Mouse (Mus musculus) kidney, embryonic 15.5 days (tissue): ENCODE data around the gene Med9. TPM values are rescaled to one million over a fixed set of nuclear protein-coding genes. Genes with fewer than 3 reads are reported as not detected.
"Not testable (repeated sequence)": the region's sequence is repeated elsewhere in the genome, so short reads cannot be mapped to it uniquely, and the experiment has no call there.

Source experiments
- ATAC-seq: fragments of 200-750 bp; cut with Nextera tagmentation; replicated peaks from 2 replicates; pipeline ENCODE4 v1.8.0; 2017; ENCODE audit warnings: moderate TSS enrichment; ENCODE audit not compliant: low FRiP score
- H3K27ac ChIP-seq: fragments of 300-500 bp; sonication (generic); 2 replicates; pipeline ENCODE4 v1.5.1; 2015; ENCODE audit warnings: mild to moderate bottlenecking, inconsistent platforms
- H3K27me3 ChIP-seq: fragments of 300-500 bp; sonication (generic); 2 replicates; pipeline ENCODE4 v1.6.1; 2015; ENCODE audit warnings: inconsistent platforms
- H3K36me3 ChIP-seq: fragments of 300-500 bp; sonication (generic); 2 replicates; pipeline ENCODE4 v1.6.1; 2015; ENCODE audit warnings: inconsistent platforms
- H3K4me1 ChIP-seq: fragments of 300-500 bp; sonication (generic); 2 replicates; pipeline ENCODE4 v1.6.1; 2015; ENCODE audit warnings: inconsistent platforms
- H3K4me2 ChIP-seq: fragments of 300-500 bp; sonication (generic); 2 replicates; pipeline ENCODE4 v1.6.1; 2015; ENCODE audit warnings: moderate library complexity, mild to moderate bottlenecking, inconsistent platforms
- H3K4me3 ChIP-seq: fragments of 300-500 bp; sonication (generic); replicated peaks from 2 replicates; pipeline ENCODE4 v1.5.1; 2015; ENCODE audit warnings: mild to moderate bottlenecking, inconsistent platforms
- H3K9ac ChIP-seq: fragments of 300-500 bp; sonication (generic); 2 replicates; pipeline ENCODE4 v1.6.1; 2015; ENCODE audit warnings: mild to moderate bottlenecking, inconsistent platforms
- H3K9me3 ChIP-seq: fragments of 300-500 bp; sonication (generic); replicated peaks from 2 replicates; pipeline ENCODE4 v1.6.1; 2016; ENCODE audit warnings: inconsistent platforms
- WGBS: fragments of 180-500 bp; shearing (Covaris S2); methylation state at CpG from one replicate; pipeline ENCODE4 v1.1.7; 2015; ENCODE audit warnings: mixed read lengths; 5-methylcytosine and 5-hydroxymethylcytosine counted together
- polyA plus RNA-seq: library from polyadenylated mRNA; unstranded; fragments of >200 nt; fragmentation: Nextera tagmentation; extraction: Ambion mirVana; gene quantifications from 2 replicates; pipeline ENCODE4 v1.2.1, GENCODE M21; 2015

Gene Med9
- polyA plus RNA-seq, 1 experiment from 2014 or later, result 45.7 TPM

GRCm38 (mm10) chr11:59920331-59920730, 27.7 kb upstream of the Med9 start:
- Histone ChIP-seq H3K4me3 (no peak overlapping the region), H3K4me2 (no peak overlapping the region), H3K4me1 (peaks cover 16% of the 10 kb centered on the region), H3K27ac (no peak overlapping the region), H3K9me3 (no peaks in the 10 kb centered on the region), H3K9ac (no peak overlapping the region), H3K36me3 (no peaks in the 10 kb centered on the region), H3K27me3 (no peaks in the 10 kb centered on the region)
- ATAC-seq, result no peak
- WGBS, result 48% methylated on average over 5 of the region's 5 CpGs

- no peaks in the 10 kb centered on the region for H3K36me3 ChIP-seq
- H3K27ac ChIP-seq, result peak overlapping the region; percentile 52
- H3K4me3 ChIP-seq, result peak overlapping the region; percentile 18
- ATAC-seq, result peak; percentile 93
- no peaks in the 10 kb centered on the region for H3K9me3 ChIP-seq
- 8% methylated on average over 7 of the region's 7 CpGs for WGBS
- H3K4me2 ChIP-seq, result peak overlapping the region; percentile 53
- peaks cover 19% of the 10 kb centered on the region for H3K4me1 ChIP-seq
- no peaks in the 10 kb centered on the region for H3K27me3 ChIP-seq
- no peak overlapping the region for H3K9ac ChIP-seq
These were observed 26.7 kb upstream of the Med9 start for GRCm38 (mm10) chr11:59921265-59921664.

- 45% methylated on average over 4 of the region's 4 CpGs for WGBS
- H3K4me1 ChIP-seq, result peaks cover 4% of the 10 kb centered on the region; the same call in 1 of the 2 replicates
These were observed 18.0 kb upstream of the Med9 start for GRCm38 (mm10) chr11:59930031-59930430.

GRCm38 (mm10) chr11:59932560-59933337, 15.3 kb upstream of the Med9 start:
- H3K9me3 ChIP-seq, result no peaks in the 10 kb centered on the region
- H3K27ac ChIP-seq, result no peak overlapping the region
- no peaks in the 10 kb centered on the region for H3K4me1 ChIP-seq
- 60% methylated on average over 9 of the region's 9 CpGs for WGBS
- H3K36me3 ChIP-seq, result no peaks in the 10 kb centered on the region
- no peak overlapping the region for H3K9ac ChIP-seq
- H3K4me2 ChIP-seq, result no peak overlapping the region
- no peak overlapping the region for H3K4me3 ChIP-seq
- H3K27me3 ChIP-seq, result 0 out of 2 replicates have a peak, but pooled peaks cover 5% of the 10 kb centered on the region
- no peak for ATAC-seq

More at GRCm38 (mm10) chr11:59930031-59930430, 18.0 kb upstream of the Med9 start:
- Histone ChIP-seq H3K9ac (no peak overlapping the region), H3K4me3 (no peak overlapping the region), H3K27ac (no peak overlapping the region), H3K4me2 (no peak overlapping the region), H3K27me3 (0 out of 2 replicates have a peak, but pooled peaks cover 5% of the 10 kb centered on the region), H3K36me3 (no peaks in the 10 kb centered on the region), H3K9me3 (no peaks in the 10 kb centered on the region)
- ATAC-seq, result no peak

- H3K36me3 ChIP-seq, result no peaks in the 10 kb centered on the region
These were observed 14.1 kb upstream of the Med9 start for GRCm38 (mm10) chr11:59933943-59934342.

GRCm38 (mm10) chr11:59937023-59937422, 11.0 kb upstream of the Med9 start:
- Histone ChIP-seq H3K9me3 (no peaks in the 10 kb centered on the region), H3K36me3 (no peaks in the 10 kb centered on the region), H3K27ac (no peak overlapping the region), H3K27me3 (0 out of 2 replicates have a peak, but pooled peaks cover 5% of the 10 kb centered on the region), H3K4me1 (no peaks in the 10 kb centered on the region), H3K4me2 (no peak overlapping the region), H3K9ac (no peak overlapping the region), H3K4me3 (no peak overlapping the region)
- WGBS, result 89% methylated on average over 3 of the region's 3 CpGs
- no peak for ATAC-seq

More at GRCm38 (mm10) chr11:59933943-59934342, 14.1 kb upstream of the Med9 start:
- Histone ChIP-seq H3K9me3 (no peaks in the 10 kb centered on the region), H3K4me1 (no peaks in the 10 kb centered on the region), H3K9ac (no peak overlapping the region), H3K4me2 (no peak overlapping the region), H3K4me3 (no peak overlapping the region), H3K27me3 (0 out of 2 replicates have a peak, but pooled peaks cover 5% of the 10 kb centered on the region), H3K27ac (no peak overlapping the region)
- no peak for ATAC-seq
- 59% methylated on average over 12 of the region's 12 CpGs for WGBS

- H3K36me3 ChIP-seq, result no peaks in the 10 kb centered on the region
- 0 out of 2 replicates have a peak, but pooled peaks cover under 1% of the 10 kb centered on the region for H3K27me3 ChIP-seq
- no peak overlapping the region for H3K9ac ChIP-seq
- WGBS, result 41% methylated on average over 2 of the region's 2 CpGs
- no peak overlapping the region for H3K4me3 ChIP-seq
- H3K27ac ChIP-seq, result no peak overlapping the region
- H3K9me3 ChIP-seq, result no peaks in the 10 kb centered on the region
- no peak for ATAC-seq
- H3K4me1 ChIP-seq, result no peaks in the 10 kb centered on the region
- H3K4me2 ChIP-seq, result no peak overlapping the region
These were observed 10.4 kb upstream of the Med9 start for GRCm38 (mm10) chr11:59937615-59938014.

GRCm38 (mm10) chr11:59939821-59940220, 8.2 kb upstream of the Med9 start:
- Histone ChIP-seq H3K4me2 (no peak overlapping the region), H3K36me3 (no peaks in the 10 kb centered on the region), H3K4me1 (no peaks in the 10 kb centered on the region), H3K9ac (no peak overlapping the region), H3K9me3 (no peaks in the 10 kb centered on the region), H3K27me3 (no peaks in the 10 kb centered on the region), H3K4me3 (no peak overlapping the region), H3K27ac (no peak overlapping the region)
- 77% methylated on average over 1 of the region's 1 CpGs for WGBS
- ATAC-seq, result no peak

- WGBS, result 73% methylated on average over 3 of the region's 3 CpGs
- Histone ChIP-seq H3K27me3 (no peaks in the 10 kb centered on the region), H3K4me1 (no peaks in the 10 kb centered on the region), H3K4me3 (no peak overlapping the region), H3K4me2 (no peak overlapping the region), H3K9me3 (no peaks in the 10 kb centered on the region), H3K27ac (no peak overlapping the region), H3K36me3 (no peaks in the 10 kb centered on the region), H3K9ac (no peak overlapping the region)
- no peak for ATAC-seq
These were observed 7.4 kb upstream of the Med9 start for GRCm38 (mm10) chr11:59940645-59941044.

- ATAC-seq, result no peak
- no peaks in the 10 kb centered on the region for H3K9me3 ChIP-seq
These were observed 6.6 kb upstream of the Med9 start for GRCm38 (mm10) chr11:59941391-59941790.

GRCm38 (mm10) chr11:59944855-59945254, 3.2 kb upstream of the Med9 start:
- not testable (repeated sequence) for H3K36me3 ChIP-seq, H3K27me3 ChIP-seq, H3K9ac ChIP-seq, H3K27ac ChIP-seq, H3K4me3 ChIP-seq, ATAC-seq, H3K9me3 ChIP-seq, H3K4me2 ChIP-seq
- H3K4me1 ChIP-seq, result peaks cover 19% of the 10 kb centered on the region
- 85% methylated on average over 10 of the region's 10 CpGs for WGBS

More at GRCm38 (mm10) chr11:59941391-59941790, 6.6 kb upstream of the Med9 start:
- Histone ChIP-seq H3K9ac (no peak overlapping the region), H3K36me3 (no peaks in the 10 kb centered on the region), H3K4me2 (no peak overlapping the region), H3K4me1 (no peaks in the 10 kb centered on the region), H3K27me3 (no peaks in the 10 kb centered on the region), H3K4me3 (no peak overlapping the region), H3K27ac (no peak overlapping the region)
- 24% methylated on average over 3 of the region's 3 CpGs for WGBS

GRCm38 (mm10) chr11:59948401-59948767, 378 bp downstream of the Med9 start:
- H3K9ac ChIP-seq, result peak overlapping the region; percentile 94
- no peaks in the 10 kb centered on the region for H3K27me3 ChIP-seq
- H3K4me2 ChIP-seq, result peak overlapping the region; percentile 71
- H3K4me1 ChIP-seq, result peaks cover 19% of the 10 kb centered on the region
- peak; percentile 79 for ATAC-seq
- H3K4me3 ChIP-seq, result peak overlapping the region; percentile 83
- H3K9me3 ChIP-seq, result no peaks in the 10 kb centered on the region
- H3K36me3 ChIP-seq, result peaks cover 6% of the 10 kb centered on the region; the same call in 1 of the 2 replicates
- peak overlapping the region; percentile 85 for H3K27ac ChIP-seq
- 3% methylated on average over 16 of the region's 16 CpGs for WGBS
